Mouse (Mus musculus) Muller cell, postnatal 12 days (primary cell): ENCODE results near the gene Fnip2.

Source experiments
- DNase-seq: peaks from one replicate; pipeline ENCODE4 v3.0.0-alpha.2; 2015; ENCODE audit errors: inconsistent ontology term

Gene Fnip2

GRCm38 (mm10) chr3:79564875-79565606, 2.6 kb downstream of the Fnip2 start:
- no peak for DNase-seq

DNA sequence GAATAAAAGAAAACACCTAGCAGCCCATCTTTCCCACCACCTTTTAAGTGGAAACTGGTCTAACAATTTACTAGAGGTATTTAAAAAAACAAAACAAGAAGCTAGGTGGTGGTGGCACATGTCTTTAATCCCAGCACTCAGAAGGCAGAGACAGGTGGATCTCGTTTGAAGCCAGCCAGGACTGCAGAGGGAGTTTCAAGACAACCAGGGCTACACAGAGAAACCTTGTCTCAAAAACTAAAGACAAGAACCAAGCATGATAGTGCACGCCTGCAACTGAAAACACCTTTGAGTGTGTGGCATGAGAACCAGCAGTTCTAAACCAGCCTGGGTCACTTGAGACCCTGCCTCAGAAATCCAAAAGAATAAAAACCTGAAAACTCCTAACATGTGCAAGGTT, 4.1 kb downstream of the Fnip2 start:
- no peak for DNase-seq

DNA sequence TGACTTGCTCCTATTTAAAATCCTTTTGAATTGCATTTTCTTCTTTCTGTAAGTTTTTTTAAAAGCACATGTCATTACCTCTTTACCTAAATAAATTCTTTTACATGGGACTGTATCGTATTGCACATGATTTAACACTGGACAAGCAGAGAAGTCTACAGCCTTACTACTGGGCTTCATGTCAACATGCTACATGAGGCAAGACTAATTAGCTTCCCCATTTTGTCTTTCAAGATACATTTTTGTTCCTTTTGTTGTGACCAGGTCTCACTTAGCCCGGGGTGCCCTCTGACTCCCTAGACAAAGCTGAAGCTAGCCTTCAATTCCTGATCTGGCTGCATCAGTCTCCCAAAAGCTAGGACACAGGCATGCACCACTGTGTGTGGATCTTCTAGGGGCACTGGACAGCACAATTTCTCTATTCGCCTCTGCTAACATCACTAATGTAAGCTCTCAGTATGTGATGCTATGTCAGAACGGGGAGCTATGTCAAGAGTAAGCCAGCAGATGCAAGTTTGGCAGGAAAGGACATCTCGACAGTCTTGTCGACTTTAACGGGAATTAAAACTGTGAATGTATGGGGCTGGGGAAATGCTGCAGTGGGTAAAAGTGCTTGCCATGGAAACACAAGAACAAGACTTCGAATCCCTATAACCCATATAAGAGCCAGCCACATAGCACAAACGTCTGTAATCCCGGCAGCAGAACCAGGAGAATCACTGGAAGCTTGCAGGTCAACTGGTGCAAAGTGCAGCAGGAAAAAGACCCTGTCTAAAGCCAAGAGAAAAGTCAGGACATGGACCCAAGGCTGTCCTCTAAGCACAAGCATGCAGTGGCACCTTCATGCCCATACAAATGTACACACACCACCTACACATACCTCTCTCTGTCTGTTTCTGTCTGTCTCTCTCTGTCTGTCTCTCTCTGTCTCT, 5.5 kb downstream of the Fnip2 start:
- DNase-seq: no peak

DNA sequence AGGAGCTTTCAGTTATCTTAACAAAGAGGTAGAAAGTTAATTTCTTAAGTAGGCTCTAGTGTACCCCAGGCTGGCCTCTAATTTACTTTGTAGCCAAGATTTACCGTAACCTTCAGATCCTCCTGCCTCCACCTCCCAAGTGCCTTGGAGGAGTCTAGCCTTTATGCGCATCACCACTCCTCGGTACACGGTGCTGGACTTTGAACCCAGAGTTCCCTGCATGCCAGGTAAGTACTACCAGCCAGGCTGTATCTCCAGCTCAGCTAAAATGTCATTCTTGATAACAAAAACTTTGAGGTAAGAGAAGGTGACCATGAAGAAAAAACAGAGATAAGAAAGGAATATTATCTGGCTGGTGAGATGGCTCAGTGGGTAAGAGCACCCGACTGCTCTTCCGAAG, 7.0 kb downstream of the Fnip2 start:
- no peak for DNase-seq

- DNase-seq: no peak
These were observed 7.9 kb downstream of the Fnip2 start for GRCm38 (mm10) chr3:79559773-79560045.

GRCm38 (mm10) chr3:79559021-79559772, 8.4 kb downstream of the Fnip2 start:
- peak; percentile 87 for DNase-seq

DNA sequence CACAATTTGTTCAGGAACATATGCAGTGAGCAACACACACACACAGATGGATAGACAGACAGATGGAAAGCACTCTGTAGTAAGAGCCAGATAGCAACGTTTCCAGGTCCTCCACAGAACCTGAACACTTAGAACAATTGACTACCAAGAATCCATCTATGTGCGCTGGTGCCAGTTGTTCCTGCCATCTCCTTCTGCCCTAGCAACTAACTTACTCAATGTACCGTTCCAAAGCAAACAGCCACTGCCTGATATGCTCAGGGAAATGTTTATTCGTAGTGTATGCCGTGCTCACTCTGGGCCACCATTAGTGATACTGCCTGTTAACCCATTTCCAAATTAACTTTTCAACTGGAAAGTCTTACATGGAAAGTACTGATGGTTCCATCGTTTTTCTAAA, 12.5 kb downstream of the Fnip2 start:
- no peak for DNase-seq

- DNase-seq: no peak
These were observed 13.8 kb downstream of the Fnip2 start for GRCm38 (mm10) chr3:79553779-79554178.

- DNase-seq: no peak
These were observed 15.6 kb downstream of the Fnip2 start for GRCm38 (mm10) chr3:79551826-79552552.

DNA sequence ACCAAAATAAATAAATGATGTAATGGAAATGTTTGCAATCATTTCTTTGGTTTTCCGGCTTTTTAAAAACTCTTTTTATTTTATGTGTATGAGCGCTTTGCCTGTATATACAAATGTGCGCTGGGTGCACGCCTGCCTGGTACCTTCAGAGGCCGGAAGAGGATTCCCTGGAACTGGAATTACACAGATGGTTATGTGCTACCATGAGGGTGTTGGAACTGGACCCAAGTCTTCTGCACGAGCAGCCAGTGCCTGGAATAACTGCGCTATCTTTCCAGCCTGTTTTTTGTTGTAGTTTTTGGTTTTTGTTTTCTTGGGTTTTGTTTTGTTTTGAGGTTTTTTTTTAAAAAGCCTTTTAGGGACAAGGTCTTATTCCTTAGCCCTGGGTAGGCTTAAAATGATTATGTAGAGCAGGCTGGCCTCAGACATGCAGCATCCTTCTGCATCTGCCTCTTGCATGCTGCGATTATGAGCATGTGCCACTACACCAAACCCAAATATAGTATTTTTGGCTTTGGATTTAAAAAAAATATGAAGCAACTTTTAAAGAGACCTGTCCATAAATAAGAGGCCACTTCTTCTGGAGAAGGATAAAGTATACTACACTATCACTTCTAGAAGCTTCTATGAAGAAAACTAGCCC, 17.7 kb downstream of the Fnip2 start:
- DNase-seq: no peak

DNA sequence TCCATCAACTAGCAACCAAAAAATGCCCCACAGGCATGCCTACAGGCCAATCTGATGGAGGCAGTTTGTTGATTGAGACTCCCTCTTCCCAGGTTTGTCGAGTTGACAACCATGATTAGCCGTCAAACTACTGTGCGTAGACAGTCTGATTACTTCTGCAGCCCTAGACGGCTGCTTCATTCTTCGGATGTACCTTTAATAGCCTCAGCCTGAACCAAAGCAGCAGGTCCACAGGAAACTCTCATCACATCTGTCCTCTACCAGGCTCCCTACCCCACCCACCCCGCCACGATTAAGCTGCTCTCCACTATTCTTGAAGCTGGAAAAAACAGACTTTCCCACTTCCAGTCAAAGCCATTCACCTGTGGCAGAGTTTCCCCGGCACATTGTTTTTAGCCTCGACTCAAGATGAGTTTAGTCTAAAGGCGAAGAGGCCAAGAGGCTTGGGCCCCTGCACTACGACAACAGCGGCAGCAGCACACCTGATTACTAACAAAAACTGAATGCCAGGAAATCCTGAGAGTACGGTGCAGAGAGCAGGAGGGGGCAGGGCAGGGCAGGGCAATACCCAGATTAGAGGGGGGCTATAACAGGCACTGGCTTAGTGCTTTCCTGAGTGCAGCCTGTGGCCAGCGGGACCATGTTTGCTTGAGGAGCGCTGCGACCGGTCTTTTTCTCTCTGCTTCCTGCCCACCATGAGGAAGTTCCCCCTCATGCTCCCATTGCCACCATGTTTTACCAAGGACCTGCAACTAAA, 18.7 kb downstream of the Fnip2 start:
- DNase-seq: no peak

GRCm38 (mm10) chr3:79542585-79542984, 25.0 kb downstream of the Fnip2 start:
- DNase-seq: peak; percentile 61

DNA sequence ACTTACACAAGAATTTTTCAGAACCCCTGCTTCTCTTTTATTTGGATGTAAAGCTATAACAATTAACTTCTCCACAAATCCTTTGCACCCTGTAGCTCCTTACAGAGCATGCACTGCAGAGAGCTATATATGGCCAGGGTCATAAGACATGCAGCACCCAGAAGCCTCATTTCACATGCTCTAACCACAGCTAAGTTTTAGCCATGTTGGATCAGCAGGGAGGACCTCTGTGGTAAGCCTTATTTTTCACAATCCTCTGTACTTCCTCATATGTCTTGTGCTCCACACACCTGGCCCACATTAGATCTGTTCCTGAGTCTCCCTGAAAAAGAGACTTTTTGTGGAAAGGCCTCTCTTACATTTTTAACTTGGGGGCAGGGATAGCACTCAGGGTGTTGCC, 27.9 kb downstream of the Fnip2 start:
- no peak for DNase-seq

DNA sequence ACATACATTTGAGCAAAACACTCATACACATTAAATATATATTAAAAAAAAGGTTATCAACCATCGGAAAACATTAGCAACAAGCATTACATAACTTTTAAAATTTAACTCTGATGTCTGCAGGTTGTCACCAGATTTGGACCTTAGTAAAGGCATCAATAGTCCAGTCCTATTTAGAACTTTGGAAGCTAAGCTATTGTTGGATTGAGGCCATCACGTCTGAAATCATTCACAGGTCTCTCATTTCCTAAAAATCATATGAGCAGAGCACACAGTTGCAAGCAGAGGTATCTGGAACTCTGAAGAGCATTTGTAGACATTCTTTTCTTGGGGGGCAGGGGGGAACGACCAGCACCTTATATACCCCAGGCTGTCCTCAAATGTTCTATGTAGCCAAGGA, 28.5 kb downstream of the Fnip2 start:
- DNase-seq: no peak

DNA sequence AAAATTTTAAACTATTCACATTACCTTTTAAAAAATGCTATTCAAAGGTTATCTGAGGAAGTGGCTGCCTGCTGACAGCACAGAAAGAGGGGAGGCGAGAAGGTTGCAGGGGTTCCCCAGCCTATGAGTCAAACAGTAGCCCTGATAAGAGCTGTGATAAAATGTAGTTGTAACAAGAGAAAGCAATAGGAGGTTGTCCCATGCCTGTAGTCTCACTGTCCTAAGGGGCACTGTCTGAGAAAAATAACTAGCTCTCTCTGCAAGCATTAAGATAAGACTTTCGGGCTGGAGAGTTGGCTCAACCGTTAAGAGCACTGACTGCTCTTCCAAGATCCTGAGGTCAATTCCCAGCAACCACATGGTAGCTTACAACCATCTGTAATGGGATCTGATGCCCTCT, 29.3 kb downstream of the Fnip2 start:
- DNase-seq: no peak

- no peak for DNase-seq
These were observed 29.9 kb downstream of the Fnip2 start for GRCm38 (mm10) chr3:79537626-79538203.

DNA sequence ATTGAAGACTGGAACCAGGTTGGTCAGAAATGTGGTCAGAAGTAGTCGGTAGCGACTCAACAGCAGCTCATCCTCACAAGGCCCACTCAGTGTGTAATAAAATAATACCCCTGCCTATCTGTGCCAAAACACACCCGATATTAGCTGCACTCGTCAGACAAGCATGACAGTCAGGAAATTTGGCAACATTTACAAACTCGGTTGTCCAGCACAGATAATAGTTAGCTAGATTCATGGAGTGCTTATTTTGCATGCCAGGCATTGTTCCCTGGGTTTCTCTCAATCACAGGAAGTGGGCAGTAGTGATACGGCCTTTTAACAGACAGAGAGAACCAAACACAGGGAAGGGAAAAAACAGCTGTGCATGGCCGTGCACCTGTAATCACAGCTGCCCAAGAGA, 30.6 kb downstream of the Fnip2 start:
- peak; percentile 58 for DNase-seq

DNA sequence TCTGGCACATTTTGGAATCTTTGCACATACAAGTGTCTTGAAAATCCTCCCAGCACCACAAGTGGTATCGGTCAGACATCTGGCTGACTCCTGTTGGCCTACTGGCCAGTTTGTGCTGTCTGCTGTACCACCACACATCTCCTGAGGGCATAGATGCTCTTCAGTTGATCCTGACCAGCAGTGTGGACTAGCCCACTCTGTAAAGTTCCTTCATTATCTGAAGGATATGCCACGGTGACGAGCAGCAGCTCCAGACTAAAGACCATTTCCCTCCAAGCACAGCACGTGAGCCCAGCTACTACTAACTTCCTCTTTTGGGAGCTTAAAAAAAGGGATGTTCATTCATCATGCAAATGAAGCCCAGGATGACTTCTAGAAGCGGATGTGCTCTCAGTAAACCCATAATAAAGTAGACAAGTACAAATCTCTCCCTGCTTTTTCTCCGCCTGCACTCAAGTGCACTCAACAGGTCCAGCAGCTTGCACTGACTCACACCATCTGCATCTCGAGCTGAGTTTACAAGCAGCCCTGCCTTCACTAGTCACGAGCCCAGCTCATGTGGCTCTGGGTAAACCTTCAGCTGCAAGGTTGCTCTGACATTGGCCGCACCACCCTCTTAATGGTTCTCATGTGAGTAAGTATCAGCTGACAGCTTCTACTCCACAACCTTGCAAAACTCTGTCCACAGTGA, 35.9 kb downstream of the Fnip2 start:
- DNase-seq: no peak

GRCm38 (mm10) chr3:79529499-79530096, 38.0 kb downstream of the Fnip2 start:
- DNase-seq: no peak
